Mouse (Mus musculus) CH12.LX (cell line): Measurements from ENCODE around the gene Hist1h2bg. TPM values are rescaled to one million over a fixed set of nuclear protein-coding genes. Genes with fewer than 3 reads are reported as not detected.

ENCODE experiments used
- DNase-seq: peaks from one replicate; pipeline ENCODE4 v3.0.0-alpha.2; 2013; ENCODE audit errors: extremely low read depth
- H3K27ac ChIP-seq: 2 replicates; pipeline ENCODE4 v1.5.1; 2012; ENCODE audit warnings: low read depth, mild to moderate bottlenecking, control low read depth, moderate library complexity; ENCODE audit not compliant: insufficient read depth
- H3K27me3 ChIP-seq: replicated peaks from 2 replicates; pipeline ENCODE3; 2012; ENCODE audit warnings: inconsistent platforms
- H3K36me3 ChIP-seq, 2 experiments: replicated peaks in 1 of 2; 2 replicates each; pipeline versions ENCODE3 to v1.6.1; 2012; ENCODE audit warnings: inconsistent platforms in 1 of 2, low read length in 1 of 2, mild to moderate bottlenecking in 1 of 2, mixed read lengths in 1 of 2, moderate library complexity in 1 of 2; ENCODE audit not compliant: control insufficient read depth in 1 of 2, insufficient read depth in 1 of 2
- H3K4me1 ChIP-seq, 2 experiments: 2 replicates each; pipeline ENCODE4 v1.6.1; 2012; ENCODE audit warnings: inconsistent platforms in 1 of 2, moderate library complexity in 1 of 2; ENCODE audit not compliant: insufficient read depth in 2 of 2, control insufficient read depth in 1 of 2
- H3K4me2 ChIP-seq: 2 replicates; pipeline ENCODE4 v1.6.1; 2012; ENCODE audit warnings: low read depth, mild to moderate bottlenecking, control low read depth; ENCODE audit not compliant: poor library complexity, insufficient read depth, severe bottlenecking
- H3K4me3 ChIP-seq, 3 experiments: fragments of 150-350 bp in 1 of 3; sonication (generic) in 1 of 3; replicated peaks in 1 of 3; 2 replicates each; pipeline versions ENCODE3 to v1.5.1; 2011 to 2012; ENCODE audit warnings: low read depth in 2 of 3, low read length in 2 of 3, mild to moderate bottlenecking in 2 of 3, moderate library complexity in 2 of 3, control low read depth in 1 of 3, improper control_type of control experiment in 1 of 3, inconsistent platforms in 1 of 3, mixed read lengths in 1 of 3; ENCODE audit not compliant: poor library complexity in 1 of 3
- H3K79me2 ChIP-seq: replicated peaks from 2 replicates; pipeline ENCODE4 v1.6.1; 2012; ENCODE audit warnings: mild to moderate bottlenecking, moderate library complexity; ENCODE audit not compliant: control insufficient read depth, poor library complexity, insufficient read depth, severe bottlenecking; ENCODE audit errors: extremely low read depth
- H3K9ac ChIP-seq: 2 replicates; pipeline ENCODE4 v1.6.1; 2012; ENCODE audit warnings: low read depth, mild to moderate bottlenecking, control low read depth, moderate library complexity; ENCODE audit not compliant: insufficient read depth
- H3K9me3 ChIP-seq: replicated peaks from 2 replicates; pipeline ENCODE3; 2012; ENCODE audit warnings: low read length, inconsistent platforms, mixed read lengths
- CHD1 ChIP-seq: IDR thresholded peaks from 2 replicates; pipeline ENCODE4 v1.6.1; 2012; ENCODE audit warnings: low read depth, low read length, improper control_type of control experiment, inconsistent platforms
- CHD2 ChIP-seq: IDR thresholded peaks from 2 replicates; pipeline ENCODE4 v1.6.1; 2011; ENCODE audit warnings: low read length, improper control_type of control experiment
- E2F4 ChIP-seq: IDR thresholded peaks from 2 replicates; pipeline ENCODE4 v1.6.1; 2011; ENCODE audit warnings: low read depth, low read length, improper control_type of control experiment; ENCODE audit not compliant: insufficient replicate concordance
- ELF1 ChIP-seq: IDR thresholded peaks from 2 replicates; pipeline ENCODE4 v1.6.1; 2014; ENCODE audit warnings: low read depth, mild to moderate bottlenecking, inconsistent platforms, low read length, improper control_type of control experiment
- GABPA ChIP-seq: IDR thresholded peaks from 2 replicates; pipeline ENCODE4 v1.6.1; 2012; ENCODE audit warnings: low read depth, low read length, improper control_type of control experiment, inconsistent platforms; ENCODE audit not compliant: insufficient replicate concordance
- KAT2A ChIP-seq: IDR thresholded peaks from 2 replicates; pipeline ENCODE4 v1.6.1; 2012; ENCODE audit warnings: low read length, improper control_type of control experiment, inconsistent platforms; ENCODE audit not compliant: insufficient replicate concordance
- MAFK ChIP-seq: IDR thresholded peaks from 2 replicates; pipeline ENCODE4 v1.6.1; 2011; ENCODE audit warnings: low read length, improper control_type of control experiment; ENCODE audit not compliant: insufficient replicate concordance
- MAX ChIP-seq: IDR thresholded peaks from 2 replicates; pipeline ENCODE4 v1.6.1; 2011; ENCODE audit warnings: low read length, improper control_type of control experiment
- MAZ ChIP-seq: IDR thresholded peaks from 2 replicates; pipeline ENCODE4 v1.6.1; 2012; ENCODE audit warnings: low read depth, mild to moderate bottlenecking, inconsistent platforms, low read length, improper control_type of control experiment, moderate library complexity
- MYC ChIP-seq: IDR thresholded peaks from 2 replicates; pipeline ENCODE4 v1.6.1; 2011; ENCODE audit warnings: low read depth, mild to moderate bottlenecking, improper control_type of control experiment, low read length
- NRF1 ChIP-seq: IDR thresholded peaks from 2 replicates; pipeline ENCODE4 v1.6.1; 2014; ENCODE audit warnings: low read depth, mild to moderate bottlenecking, inconsistent platforms, low read length, improper control_type of control experiment, moderate library complexity
- POLR2A ChIP-seq: IDR thresholded peaks from 2 replicates; pipeline ENCODE4 v1.6.1; 2011; ENCODE audit warnings: low read depth, mild to moderate bottlenecking, improper control_type of control experiment, low read length
- POLR2AphosphoS2 ChIP-seq: IDR thresholded peaks from 2 replicates; pipeline ENCODE4 v1.6.1; 2011; ENCODE audit warnings: low read depth, low read length, improper control_type of control experiment
- SIN3A ChIP-seq: IDR thresholded peaks from 2 replicates; pipeline ENCODE4 v1.6.1; 2012; ENCODE audit warnings: low read length, improper control_type of control experiment, inconsistent platforms
- TBP ChIP-seq: conservative IDR thresholded peaks from 2 replicates; pipeline ENCODE4 v1.6.1; 2011; ENCODE audit warnings: low read depth, low read length, improper control_type of control experiment
- USF1 ChIP-seq: IDR thresholded peaks from 2 replicates; pipeline ENCODE4 v1.6.1; 2014; ENCODE audit warnings: low read depth, mild to moderate bottlenecking, inconsistent platforms, low read length, improper control_type of control experiment
- USF2 ChIP-seq: conservative IDR thresholded peaks from 2 replicates; pipeline ENCODE4 v1.6.1; 2011; ENCODE audit warnings: low read depth, low read length, improper control_type of control experiment
- ZKSCAN1 ChIP-seq: IDR thresholded peaks from 2 replicates; pipeline ENCODE4 v1.6.1; 2012; ENCODE audit warnings: low read depth, inconsistent platforms, low read length, improper control_type of control experiment, borderline replicate concordance
- dilution Hi-C: fragments of 300-500 bp; cut with MboI; formaldehyde crosslinking; loops from 2 replicates; pipeline ENCODE4 v1.14.3; 2020; ENCODE audit warnings: low sequenced_read_pairs; ENCODE audit not compliant: extremely low pct_unique_long_range_greater_than_20kb, extremely low pct_ligation_motif_present
- in situ Hi-C: fragments of 300-500 bp; cut with MboI; formaldehyde crosslinking; loops from 3 replicates; pipeline ENCODE4 v1.14.3; 2019; ENCODE audit warnings: low sequenced_read_pairs, low pct_ligation_motif_present, low pct_unique_long_range_greater_than_20kb, mixed read lengths
- polyA plus RNA-seq: library from polyadenylated mRNA; unstranded; fragments of >175 nt; gene quantifications from 2 replicates; pipeline ENCODE4 v1.2.1, GENCODE M21; 2012; ENCODE audit warnings: low read depth; ENCODE audit not compliant: insufficient read length
- total RNA-seq, 2 experiments: library from RNA; depleted of rRNA; stranded (reverse); fragments of 300-350 nt in 1 of 2; fragments of >200 nt in 1 of 2; gene quantifications; 2 replicates each; pipeline ENCODE4 v1.2.3; 2012 to 2014

The Hist1h2bg gene
- total and polyA plus RNA-seq, 3 experiments, result 9.4 to 3,252 (median 136) TPM

DNA sequence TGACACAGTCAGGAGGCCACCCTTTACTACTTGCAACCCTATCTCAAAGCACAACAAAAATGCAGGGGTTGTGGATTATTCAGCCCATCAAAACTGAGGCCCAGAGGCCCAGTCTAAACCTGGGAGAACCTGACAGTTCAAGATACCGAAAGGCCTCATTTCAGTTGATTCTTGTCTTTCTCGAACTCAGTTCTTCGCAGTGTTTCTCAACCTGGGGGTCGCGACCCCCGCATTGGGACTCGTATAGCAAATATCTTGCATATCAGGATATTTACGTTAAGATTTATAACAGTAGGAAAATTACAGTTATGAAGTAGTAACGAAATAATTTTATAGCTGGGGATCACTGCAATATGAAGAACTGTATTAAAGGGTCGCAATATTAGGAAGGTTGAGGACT, 45.3 kb upstream of the Hist1h2bg start:
- H3K27me3 ChIP-seq, result no peaks in the 10 kb centered on the region
- peaks cover 5 to 44% of the 10 kb centered on the region in 2 experiments; a peak in 3 of 4 replicates for H3K4me1 ChIP-seq
- H3K4me2 ChIP-seq, result peak overlapping the region; percentile 44
- DNase-seq, result peak; percentile 77
- H3K9ac ChIP-seq, result peak overlapping the region; percentile 45
- no peaks in the 10 kb centered on the region for H3K36me3 ChIP-seq
- H3K79me2 ChIP-seq, result no peaks in the 10 kb centered on the region
- dilution Hi-C loops, result no loop called here
- H3K4me3 ChIP-seq, result peak overlapping the region in 2 of 3 experiments; percentile 35 to 53
- in situ Hi-C loops, result loop anchor here (10.0 kb wide), 1 partner anchor 1491 kb away; the partner anchor contains the start of genes Hist1h2ah and Hist1h2bk
- H3K9me3 ChIP-seq, result no peaks in the 10 kb centered on the region
- peak; percentile 97 for TF ChIP-seq CHD2
- TF ChIP-seq USF1, result no peak
- no peak for TF ChIP-seq E2F4
- TF ChIP-seq CHD1, result no peak
- TF ChIP-seq, all 38 proteins: peak for 1
- peak overlapping the region; percentile 15; the same call in 1 of the 2 replicates for H3K27ac ChIP-seq

DNA sequence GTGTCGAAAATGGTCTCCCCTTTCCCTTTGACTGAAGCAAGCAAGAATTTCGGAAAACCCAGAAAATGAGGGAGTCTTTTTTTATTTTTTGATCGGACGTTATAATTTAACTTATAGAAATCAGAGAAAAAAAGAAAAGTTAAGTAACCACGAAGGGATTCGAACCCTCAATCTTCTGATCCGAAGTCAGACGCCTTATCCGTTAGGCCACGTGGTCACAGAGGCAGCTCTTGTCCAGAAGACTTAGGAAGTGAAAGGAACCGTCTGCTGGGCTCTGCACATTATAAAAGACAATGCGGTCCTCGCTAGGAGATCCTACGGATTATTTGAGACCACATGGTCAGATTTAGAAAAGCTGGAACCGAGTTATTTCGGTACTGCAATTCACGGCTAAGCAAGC, 44.9 kb upstream of the Hist1h2bg start:
- peak; percentile 79; the same call in 1 of the 2 replicates for TF ChIP-seq E2F4
- peak; percentile 50 for TF ChIP-seq NRF1
- peak; percentile 96 for TF ChIP-seq MAX
- TF ChIP-seq ELF1, result peak; percentile 91
- peak; percentile 100 for TF ChIP-seq TBP
- no peak for TF ChIP-seq POLR2AphosphoS2
- no peak for TF ChIP-seq MAZ
- TF ChIP-seq ZKSCAN1, result no peak
- peak; percentile 87; the same call in 1 of the 2 replicates for TF ChIP-seq KAT2A
- peak; percentile 96 for TF ChIP-seq MAFK
- peak; percentile 64 for TF ChIP-seq USF2
- TF ChIP-seq MYC, result peak; percentile 93
- TF ChIP-seq POLR2A, result no peak
- no peak for TF ChIP-seq GABPA
- no peak for TF ChIP-seq SIN3A
- TF ChIP-seq CHD2, result 0 out of 2 replicates have a peak, but pooled peaks have one; percentile 23
- TF ChIP-seq USF1, result peak; percentile 80
- TF ChIP-seq, all 38 proteins: peak for 11
- DNase-seq, result peak; percentile 92
- H3K79me2 ChIP-seq, result no peaks in the 10 kb centered on the region
- H3K4me1 ChIP-seq, result peaks cover 5 to 40% of the 10 kb centered on the region in 2 experiments; a peak in 3 of 4 replicates
- peak overlapping the region; percentile 98 for H3K4me2 ChIP-seq
- peak overlapping the region; percentile 46 to 61 (median 53) for H3K4me3 ChIP-seq
- H3K27ac ChIP-seq, result no peak overlapping the region
- dilution Hi-C loops (no loop called here), in situ Hi-C loops (loop anchor here (10.0 kb wide), 1 partner anchor 1492 kb away; the partner anchor contains the start of genes Hist1h2ah and Hist1h2bk)
- H3K36me3 ChIP-seq, result no peaks in the 10 kb centered on the region
- H3K27me3 ChIP-seq, result no peaks in the 10 kb centered on the region
- H3K9ac ChIP-seq, result peak overlapping the region; percentile 71; the same call in 1 of the 2 replicates
- no peaks in the 10 kb centered on the region for H3K9me3 ChIP-seq
